Mouse (Mus musculus): ENCODE measurements around the gene Nsun6.

Nsun6 gene

GRCm38 (mm10) chr2:14989350-14989749 lies 65.5 kb downstream of the Nsun6 start:
- DNase-seq, result no peak

GRCm38 (mm10) chr2:14988451-14988850 lies 66.4 kb downstream of the Nsun6 start:
- no peak for DNase-seq

DNA sequence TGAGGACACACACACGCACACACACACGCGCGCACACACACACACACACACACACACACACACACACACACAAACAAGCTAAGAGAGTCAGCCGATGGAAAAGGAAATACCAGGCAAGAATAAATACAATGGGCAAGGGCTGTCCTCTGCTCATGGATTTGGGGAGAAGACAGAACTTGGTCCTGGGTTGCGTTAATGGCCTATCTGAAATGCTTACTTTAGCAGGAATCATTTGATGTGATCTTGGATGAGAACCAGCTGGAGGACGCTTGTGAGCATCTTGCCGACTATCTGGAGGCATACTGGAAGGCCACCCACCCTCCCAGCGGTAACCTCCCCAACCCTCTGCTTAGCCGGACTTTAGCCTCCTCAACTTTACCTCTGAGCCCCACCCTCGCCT lies 70.8 kb downstream of the Nsun6 start:
- DNase-seq, result no peak

GRCm38 (mm10) chr2:14961493-14961892 lies 93.4 kb downstream of the Nsun6 start:
- no peak for DNase-seq

- no peak for DNase-seq
Observed at GRCm38 (mm10) chr2:14960963-14961488, 93.8 kb downstream of the Nsun6 start.

GRCm38 (mm10) chr2:14953090-14953489 lies 101.8 kb downstream of the Nsun6 start:
- no peak for DNase-seq

Measured in lung, adult 18-20 months (tissue).